Mouse (Mus musculus) hindbrain, embryonic 16.5 days (tissue): ENCODE measurements around the gene Iqsec3. TPM values are rescaled to one million over a fixed set of nuclear protein-coding genes. Genes with fewer than 3 reads are reported as not detected.

Experiments used
- ATAC-seq: fragments of 200-750 bp; cut with Nextera tagmentation; 2 replicates; pipeline ENCODE4 v1.8.0; 2017; ENCODE audit warnings: moderate TSS enrichment, moderate library complexity
- H3K27ac ChIP-seq: fragments of 300-500 bp; sonication (generic); 2 replicates; pipeline ENCODE4 v1.5.1; 2014; ENCODE audit warnings: low read depth, mild to moderate bottlenecking, control low read depth, low read length, moderate library complexity
- H3K27me3 ChIP-seq: fragments of 300-500 bp; sonication (generic); replicated peaks from 2 replicates; pipeline ENCODE4 v1.6.1; 2014; ENCODE audit warnings: low read length; ENCODE audit not compliant: control insufficient read depth, insufficient read depth
- H3K36me3 ChIP-seq: fragments of 300-500 bp; sonication (generic); 2 replicates; pipeline ENCODE4 v1.6.1; 2014; ENCODE audit warnings: mild to moderate bottlenecking, low read length, moderate library complexity, mixed read lengths; ENCODE audit not compliant: control insufficient read depth, insufficient read depth
- H3K4me1 ChIP-seq: fragments of 300-500 bp; sonication (generic); 2 replicates; pipeline ENCODE4 v1.6.1; 2014; ENCODE audit warnings: low read depth, low read length; ENCODE audit not compliant: control insufficient read depth, insufficient read depth
- H3K4me2 ChIP-seq: fragments of 300-500 bp; sonication (generic); 2 replicates; pipeline ENCODE4 v1.6.1; 2014; ENCODE audit warnings: mild to moderate bottlenecking, low read length, control low read depth, moderate library complexity
- H3K4me3 ChIP-seq: fragments of 300-500 bp; sonication (generic); 2 replicates; pipeline ENCODE4 v1.5.1; 2014; ENCODE audit warnings: mild to moderate bottlenecking, low read length, control low read depth, moderate library complexity
- H3K9ac ChIP-seq: fragments of 300-500 bp; sonication (generic); 2 replicates; pipeline ENCODE4 v1.6.1; 2014; ENCODE audit warnings: low read depth, mild to moderate bottlenecking, control low read depth, low read length, moderate library complexity
- H3K9me3 ChIP-seq: fragments of 300-500 bp; sonication (generic); 2 replicates; pipeline ENCODE4 v1.6.1; 2014; ENCODE audit warnings: mild to moderate bottlenecking, low read length, moderate library complexity; ENCODE audit not compliant: control insufficient read depth
- WGBS: fragments of 180-500 bp; shearing (Covaris S2); extraction: QIAGEN DNeasy Blood & Tissue Kit; methylation state at CpG from one replicate; pipeline ENCODE4 v1.1.7; 2014; 5-methylcytosine and 5-hydroxymethylcytosine counted together
- polyA plus RNA-seq: library from polyadenylated mRNA; unstranded; fragments of >200 nt; fragmentation: Nextera tagmentation; extraction: Ambion mirVana; gene quantifications from 2 replicates; pipeline ENCODE4 v1.2.1, GENCODE M21; 2015

Iqsec3 gene
- polyA plus RNA-seq, 1 experiment from 2014 or later: 13.0 TPM

DNA sequence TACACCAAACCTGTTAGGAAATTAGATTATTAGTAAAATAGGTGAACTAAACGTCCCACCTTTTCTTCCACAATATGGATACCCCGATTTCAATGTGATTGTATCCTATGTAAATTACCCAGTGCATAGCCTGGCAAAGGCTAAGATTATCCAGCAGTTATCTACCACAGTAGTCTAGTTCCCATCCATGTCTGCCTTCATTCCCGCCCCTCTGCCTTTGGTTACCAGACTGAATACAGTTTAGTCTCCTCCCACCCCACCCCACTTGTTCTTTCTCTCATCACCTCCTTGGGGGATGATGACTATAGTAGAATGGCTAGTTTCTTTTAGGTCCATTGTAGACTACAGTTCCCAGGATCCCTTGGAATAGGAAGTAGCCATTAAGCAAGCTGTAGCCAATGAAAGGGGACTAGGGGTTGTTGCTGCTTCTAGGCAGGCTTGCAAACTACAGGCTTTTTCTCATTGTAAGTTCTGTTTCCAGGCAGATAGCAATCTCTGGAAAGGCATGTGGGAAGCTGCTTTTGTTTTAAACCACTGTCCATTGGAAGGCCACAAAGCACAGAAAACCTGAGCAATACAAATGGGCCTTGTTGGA, 27.7 kb upstream of the Iqsec3 start:
- H3K27ac ChIP-seq: peak overlapping the region; percentile 49
- ATAC-seq: peak; percentile 90
- no peaks in the 10 kb centered on the region for H3K36me3 ChIP-seq
- H3K9ac ChIP-seq: no peak overlapping the region
- H3K4me3 ChIP-seq: no peak overlapping the region
- WGBS: 65% methylated on average over 3 of the region's 3 CpGs
- H3K4me1 ChIP-seq: no peaks in the 10 kb centered on the region; the same call in 1 of the 2 replicates
- H3K9me3 ChIP-seq: no peaks in the 10 kb centered on the region
- no peaks in the 10 kb centered on the region for H3K27me3 ChIP-seq
- H3K4me2 ChIP-seq: no peak overlapping the region

DNA sequence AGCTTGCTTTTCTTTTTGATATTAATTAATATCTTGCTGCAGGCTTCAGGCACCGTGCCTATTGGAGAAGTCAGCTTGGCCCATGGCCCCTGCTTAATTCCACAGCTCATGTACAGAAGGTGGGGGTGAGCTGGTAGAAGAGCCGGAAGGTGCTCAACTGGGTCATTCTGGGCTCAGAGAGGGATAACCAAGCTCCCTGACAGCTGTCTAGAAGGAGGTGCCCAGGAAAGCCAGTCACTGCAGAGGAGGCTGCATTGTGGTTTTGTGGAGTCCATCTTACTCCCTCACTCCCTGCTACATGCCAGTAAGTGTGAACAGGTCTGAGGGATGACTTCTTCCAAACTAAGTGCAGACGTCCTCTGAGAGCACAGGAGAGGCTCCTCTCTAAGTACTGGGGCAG, 26.4 kb upstream of the Iqsec3 start:
- Histone ChIP-seq H3K9ac (no peak overlapping the region), H3K4me1 (peaks cover under 1% of the 10 kb centered on the region; the same call in 1 of the 2 replicates), H3K9me3 (no peaks in the 10 kb centered on the region), H3K27ac (no peak overlapping the region), H3K4me3 (no peak overlapping the region), H3K4me2 (no peak overlapping the region), H3K36me3 (no peaks in the 10 kb centered on the region), H3K27me3 (no peaks in the 10 kb centered on the region)
- no peak for ATAC-seq
- 74% methylated on average over 3 of the region's 3 CpGs for WGBS

DNA sequence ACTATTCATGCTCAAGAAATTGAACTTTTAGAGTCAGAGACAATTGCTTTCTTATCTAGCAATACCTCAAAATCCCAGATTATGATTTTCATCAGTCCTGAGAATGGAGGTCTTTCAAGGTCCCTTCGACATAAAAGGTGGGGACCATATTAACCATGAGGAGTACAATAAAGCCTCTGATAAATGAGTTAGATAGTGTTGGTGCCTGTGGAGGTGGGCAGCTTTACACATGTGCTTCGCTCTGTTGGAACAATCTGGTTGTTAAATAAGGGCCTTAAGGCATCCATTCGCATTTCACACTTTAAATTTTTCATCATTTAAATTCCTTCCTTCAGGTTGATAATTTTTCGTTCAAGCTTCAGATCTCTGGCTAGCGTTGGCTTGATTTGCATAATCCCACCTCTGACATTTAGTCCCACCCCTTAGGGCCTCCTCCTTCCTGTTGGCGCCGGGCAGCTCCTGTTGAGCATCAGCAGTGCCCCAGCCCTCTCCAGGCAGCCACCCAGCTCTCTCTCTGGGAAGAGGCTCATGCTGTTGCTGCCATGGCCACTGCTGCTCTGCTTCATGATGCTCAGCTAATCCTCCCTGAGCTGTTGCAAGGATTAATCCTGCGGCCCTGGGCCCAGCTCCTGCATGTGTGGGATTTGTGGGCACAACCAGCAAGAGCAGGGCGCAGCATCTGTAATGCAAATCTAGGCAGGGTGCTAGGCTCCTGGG, 25.5 kb upstream of the Iqsec3 start:
- H3K4me2 ChIP-seq: no peak overlapping the region
- H3K27me3 ChIP-seq: no peaks in the 10 kb centered on the region
- ATAC-seq: peak; percentile 66
- H3K4me1 ChIP-seq: peaks cover 2% of the 10 kb centered on the region; the same call in 1 of the 2 replicates
- H3K27ac ChIP-seq: 0 out of 2 replicates have a peak overlapping the region, but pooled peaks have one; percentile 44
- WGBS: 21% methylated on average over 9 of the region's 9 CpGs
- no peaks in the 10 kb centered on the region for H3K9me3 ChIP-seq
- H3K36me3 ChIP-seq: no peaks in the 10 kb centered on the region
- no peak overlapping the region for H3K4me3 ChIP-seq
- no peak overlapping the region for H3K9ac ChIP-seq

DNA sequence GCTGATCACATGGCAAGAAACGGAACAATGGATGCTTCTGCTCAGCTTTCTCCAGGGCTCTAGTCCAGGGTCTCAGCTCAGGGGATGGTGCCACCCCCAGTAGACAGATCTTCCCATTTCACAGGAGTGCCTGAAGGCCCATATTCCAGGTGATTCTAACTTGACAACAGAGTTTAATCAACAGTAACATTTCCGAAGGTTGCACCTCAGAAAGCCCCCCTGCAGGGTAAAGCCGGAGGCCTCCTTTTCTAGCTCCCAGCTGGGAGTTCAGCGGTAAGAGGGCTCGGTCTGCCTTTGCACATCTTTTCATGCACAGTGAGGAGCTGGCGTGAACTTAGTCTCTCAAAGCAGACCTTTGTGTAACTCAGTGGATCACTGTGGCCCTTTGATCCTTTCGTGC, 22.1 kb upstream of the Iqsec3 start:
- WGBS: 29% methylated on average over 7 of the region's 7 CpGs

DNA sequence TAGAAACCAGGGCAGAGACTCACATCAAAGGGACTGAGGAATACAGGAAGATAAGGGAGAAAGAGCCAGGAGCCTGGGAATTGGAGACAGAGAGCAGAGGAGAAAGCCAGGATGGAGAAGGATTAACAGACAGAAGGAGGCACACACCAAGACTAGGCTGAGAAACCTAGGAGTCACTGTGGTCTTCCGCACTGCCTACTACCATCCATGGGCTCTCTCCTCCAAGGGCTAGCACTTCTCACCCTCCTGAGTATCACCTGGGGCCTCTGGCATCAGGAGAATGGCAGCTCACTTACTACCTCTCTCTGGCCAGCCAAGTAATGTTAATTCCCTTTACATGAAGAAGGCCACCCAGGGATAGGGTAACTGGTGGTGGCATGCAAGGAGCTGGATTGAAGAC, 21.5 kb upstream of the Iqsec3 start:
- no peak overlapping the region for H3K4me2 ChIP-seq
- no peak overlapping the region for H3K27ac ChIP-seq
- ATAC-seq: no peak
- 90% methylated on average over 1 of the region's 1 CpGs for WGBS
- no peak overlapping the region for H3K4me3 ChIP-seq
- H3K9me3 ChIP-seq: no peaks in the 10 kb centered on the region
- H3K36me3 ChIP-seq: no peaks in the 10 kb centered on the region
- H3K4me1 ChIP-seq: peaks cover 2% of the 10 kb centered on the region; the same call in 1 of the 2 replicates
- H3K9ac ChIP-seq: no peak overlapping the region
- H3K27me3 ChIP-seq: no peaks in the 10 kb centered on the region

More for the DNA sequence above, 22.1 kb upstream of the Iqsec3 start:
- Histone ChIP-seq H3K4me2 (no peak overlapping the region), H3K36me3 (no peaks in the 10 kb centered on the region), H3K9ac (no peak overlapping the region), H3K4me1 (peaks cover 2% of the 10 kb centered on the region; the same call in 1 of the 2 replicates), H3K27ac (no peak overlapping the region), H3K27me3 (no peaks in the 10 kb centered on the region), H3K4me3 (no peak overlapping the region), H3K9me3 (no peaks in the 10 kb centered on the region)
- no peak for ATAC-seq

DNA sequence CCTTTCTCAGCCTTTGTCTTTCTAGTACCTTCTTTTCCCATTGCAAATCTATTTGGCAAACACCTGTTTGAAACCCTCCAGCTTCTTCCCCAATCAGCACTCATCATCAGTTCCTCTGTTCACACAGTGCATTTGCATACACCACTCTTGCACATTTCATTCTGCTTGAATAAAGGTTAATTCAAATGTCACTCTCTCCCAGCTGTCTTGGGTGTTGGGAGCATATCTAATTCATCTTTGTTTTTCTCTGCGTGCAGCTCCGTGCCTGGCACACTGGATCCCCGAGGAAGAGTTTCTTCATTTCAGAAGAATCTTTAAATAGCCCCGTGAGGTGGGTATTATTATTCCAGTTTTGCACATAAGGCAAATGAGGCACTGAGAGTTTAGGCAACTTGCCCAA, 20.8 kb upstream of the Iqsec3 start:
- H3K9ac ChIP-seq: no peak overlapping the region
- H3K9me3 ChIP-seq: no peaks in the 10 kb centered on the region
- no peak overlapping the region for H3K4me2 ChIP-seq
- H3K27me3 ChIP-seq: no peaks in the 10 kb centered on the region
- H3K27ac ChIP-seq: no peak overlapping the region
- ATAC-seq: no peak
- no peaks in the 10 kb centered on the region for H3K36me3 ChIP-seq
- H3K4me3 ChIP-seq: no peak overlapping the region
- H3K4me1 ChIP-seq: peaks cover 2% of the 10 kb centered on the region; the same call in 1 of the 2 replicates
- WGBS: 17% methylated on average over 4 of the region's 4 CpGs

DNA sequence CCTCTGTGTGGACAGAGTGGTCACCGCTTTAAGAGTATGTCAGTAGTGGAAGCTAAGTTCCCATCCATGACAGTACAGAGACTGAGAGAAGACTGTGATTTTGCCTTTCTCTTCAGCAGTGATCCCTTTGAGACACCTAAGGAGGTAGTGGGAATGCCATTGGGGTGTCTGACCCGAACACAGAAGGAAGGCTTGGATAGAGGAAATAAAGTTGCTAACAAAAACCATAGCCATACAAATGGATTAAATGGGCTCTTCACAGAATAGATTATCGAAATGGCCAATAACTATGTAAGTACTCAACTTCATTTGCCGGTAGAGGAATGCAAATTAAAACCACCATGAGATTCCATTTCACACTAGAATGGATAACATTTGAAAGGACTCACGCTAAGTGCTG, 17.9 kb upstream of the Iqsec3 start:
- ATAC-seq: no peak
- Histone ChIP-seq H3K4me1 (peaks cover 2% of the 10 kb centered on the region; the same call in 1 of the 2 replicates), H3K9ac (no peak overlapping the region), H3K4me3 (no peak overlapping the region), H3K27ac (no peak overlapping the region), H3K9me3 (no peaks in the 10 kb centered on the region), H3K27me3 (no peaks in the 10 kb centered on the region), H3K36me3 (no peaks in the 10 kb centered on the region), H3K4me2 (no peak overlapping the region)
- WGBS: 75% methylated on average over 5 of the region's 5 CpGs

DNA sequence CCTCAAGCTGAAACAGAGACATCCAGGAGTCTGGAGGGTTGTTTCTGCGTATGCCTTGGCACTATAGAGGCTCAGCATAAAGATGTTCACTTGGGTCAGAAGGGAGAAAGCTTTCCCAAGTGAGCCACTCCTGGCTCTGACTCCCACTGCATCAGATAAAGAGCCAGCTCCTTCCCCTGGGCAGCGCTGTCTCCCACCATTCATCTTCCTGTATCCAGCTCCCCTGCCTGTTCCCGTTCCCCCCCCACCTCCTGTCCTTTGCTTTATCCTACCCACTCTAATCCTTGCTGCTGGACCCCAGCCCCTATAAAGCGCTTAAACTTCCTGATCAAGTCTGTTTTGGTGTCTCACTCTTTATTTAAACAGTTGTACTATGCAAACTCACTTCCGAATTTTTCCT, 1.2 kb downstream of the Iqsec3 start:
- Histone ChIP-seq H3K27ac (no peak overlapping the region), H3K9ac (peak overlapping the region; percentile 85), H3K4me1 (peaks cover 30% of the 10 kb centered on the region), H3K9me3 (no peaks in the 10 kb centered on the region), H3K27me3 (no peaks in the 10 kb centered on the region), H3K4me2 (peak overlapping the region; percentile 66), H3K36me3 (no peaks in the 10 kb centered on the region), H3K4me3 (peak overlapping the region; percentile 75)
- ATAC-seq: no peak
- WGBS: 23% methylated on average over 5 of the region's 5 CpGs

DNA sequence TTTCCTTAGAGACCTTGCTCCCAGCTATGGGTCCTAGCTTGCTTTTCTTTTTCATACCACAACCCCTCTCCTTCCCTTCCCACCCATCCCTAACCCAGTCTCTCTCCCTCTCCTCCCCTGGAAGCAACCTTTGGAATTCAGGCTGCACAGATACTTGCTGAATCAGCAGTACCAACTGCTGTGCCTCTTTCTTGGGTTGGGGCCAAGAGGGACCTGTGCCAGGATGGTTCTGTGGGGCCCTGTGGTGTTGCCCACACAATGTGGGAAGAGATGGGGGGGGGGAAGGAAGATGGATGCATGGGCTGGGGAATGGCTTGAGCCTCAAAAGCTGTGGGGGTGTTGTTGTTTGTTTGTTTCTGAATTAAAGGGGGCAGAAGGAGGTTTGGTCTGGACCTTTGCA, 5.2 kb downstream of the Iqsec3 start:
- Histone ChIP-seq H3K4me2 (no peak overlapping the region; the same call in none of the 2 replicates), H3K27me3 (no peaks in the 10 kb centered on the region), H3K4me1 (peaks cover 23% of the 10 kb centered on the region)

More for the DNA sequence above, 5.2 kb downstream of the Iqsec3 start:
- Histone ChIP-seq H3K27ac (no peak overlapping the region), H3K36me3 (no peaks in the 10 kb centered on the region), H3K4me3 (no peak overlapping the region), H3K9ac (no peak overlapping the region; the same call in 1 of the 2 replicates), H3K9me3 (no peaks in the 10 kb centered on the region)
- no peak for ATAC-seq
